Mouse (Mus musculus) liver, embryonic 13.5 days (tissue): ENCODE data around the gene Alyref. TPM values are rescaled to one million over a fixed set of nuclear protein-coding genes. Genes with fewer than 3 reads are reported as not detected.
A peak's percentile ranks its signal among the peaks of the same experiment; 100 is the strongest.

Experiments
- ATAC-seq: fragments of 200-750 bp; cut with Nextera tagmentation; 2 replicates; pipeline ENCODE4 v1.8.0; 2017; ENCODE audit warnings: low read depth, mild to moderate bottlenecking, moderate number of reproducible peaks, moderate library complexity
- DNase-seq: peaks from one replicate; pipeline ENCODE4 v3.0.0; 2022
- H3K27ac ChIP-seq: fragments of 300-500 bp; sonication (generic); 2 replicates; pipeline ENCODE4 v1.5.1; 2015; ENCODE audit warnings: moderate library complexity, mild to moderate bottlenecking, inconsistent platforms
- H3K27me3 ChIP-seq: fragments of 300-500 bp; sonication (generic); 2 replicates; pipeline ENCODE4 v1.6.1; 2015; ENCODE audit warnings: mild to moderate bottlenecking, inconsistent platforms
- H3K36me3 ChIP-seq: fragments of 300-500 bp; sonication (generic); 2 replicates; pipeline ENCODE4 v1.6.1; 2015; ENCODE audit warnings: mild to moderate bottlenecking, inconsistent platforms
- H3K4me1 ChIP-seq: fragments of 300-500 bp; sonication (generic); replicated peaks from 2 replicates; pipeline ENCODE4 v1.6.1; 2015; ENCODE audit warnings: inconsistent platforms
- H3K4me2 ChIP-seq: fragments of 300-500 bp; sonication (generic); 2 replicates; pipeline ENCODE4 v1.6.1; 2015; ENCODE audit warnings: inconsistent platforms, mild to moderate bottlenecking, moderate library complexity
- H3K4me3 ChIP-seq: fragments of 300-500 bp; sonication (generic); replicated peaks from 2 replicates; pipeline ENCODE4 v1.5.1; 2015; ENCODE audit warnings: mild to moderate bottlenecking, inconsistent platforms
- H3K9ac ChIP-seq: fragments of 300-500 bp; sonication (generic); 2 replicates; pipeline ENCODE4 v1.6.1; 2015; ENCODE audit warnings: mild to moderate bottlenecking, inconsistent platforms
- H3K9me3 ChIP-seq: fragments of 300-500 bp; sonication (generic); replicated peaks from 2 replicates; pipeline ENCODE4 v1.6.1; 2016; ENCODE audit warnings: inconsistent platforms
- WGBS: fragments of 180-500 bp; shearing (Covaris S2); methylation state at CpG from one replicate; pipeline ENCODE4 v1.1.7; 2015; ENCODE audit not compliant: insufficient replicate concordance; 5-methylcytosine and 5-hydroxymethylcytosine counted together
- polyA plus RNA-seq: library from polyadenylated mRNA; unstranded; fragments of >200 nt; fragmentation: Nextera tagmentation; extraction: Ambion mirVana; gene quantifications from 2 replicates; pipeline ENCODE4 v1.2.1, GENCODE M21; 2015

The Alyref gene
- polyA plus RNA-seq, 1 experiment from 2014 or later, result 379 TPM

DNA sequence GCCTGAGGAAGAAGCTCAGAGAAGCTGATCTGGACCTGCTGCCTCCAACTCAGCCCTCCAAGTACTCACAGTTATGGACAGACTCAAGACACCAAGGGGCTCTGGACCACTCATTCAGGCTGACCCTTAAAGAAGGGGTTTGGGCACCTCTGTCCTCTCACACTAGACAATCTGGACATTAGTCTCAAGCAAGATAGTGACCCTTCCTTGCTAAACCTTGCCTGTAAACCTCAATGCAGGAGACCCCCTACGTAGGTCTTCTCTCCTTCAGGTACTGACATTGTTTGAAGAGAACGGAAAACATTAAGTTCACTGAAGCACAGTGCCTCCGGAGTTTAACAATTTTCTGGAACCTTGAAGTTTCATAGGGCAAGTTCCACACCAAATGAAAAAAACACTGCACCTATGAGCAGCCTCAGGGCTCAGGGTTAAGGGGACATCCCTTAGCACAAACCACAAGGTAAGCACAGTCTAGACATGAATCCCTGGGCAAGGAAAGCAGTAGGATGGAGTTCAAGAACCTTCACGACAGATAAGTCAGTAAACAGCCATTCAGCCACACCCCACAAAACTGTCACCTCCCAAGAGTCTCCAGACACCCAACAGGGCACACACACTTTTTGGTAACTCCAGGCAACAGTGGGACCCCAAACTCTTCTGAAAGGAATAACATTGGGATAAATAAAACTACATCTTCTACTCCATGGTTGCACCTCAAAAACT, 33.7 kb upstream of the Alyref start:
- H3K27ac ChIP-seq, result peak overlapping the region; percentile 100
- no peaks in the 10 kb centered on the region for H3K27me3 ChIP-seq
- WGBS, result 36% methylated on average over 4 of the region's 4 CpGs
- H3K9me3 ChIP-seq, result no peaks in the 10 kb centered on the region
- peak; percentile 36 for ATAC-seq
- peak overlapping the region; percentile 91 for H3K4me3 ChIP-seq
- peak overlapping the region; percentile 99 for H3K9ac ChIP-seq
- H3K4me1 ChIP-seq, result peaks cover 75% of the 10 kb centered on the region
- peak; percentile 53 for DNase-seq
- peaks cover 25% of the 10 kb centered on the region for H3K36me3 ChIP-seq
- peak overlapping the region; percentile 85 for H3K4me2 ChIP-seq

DNA sequence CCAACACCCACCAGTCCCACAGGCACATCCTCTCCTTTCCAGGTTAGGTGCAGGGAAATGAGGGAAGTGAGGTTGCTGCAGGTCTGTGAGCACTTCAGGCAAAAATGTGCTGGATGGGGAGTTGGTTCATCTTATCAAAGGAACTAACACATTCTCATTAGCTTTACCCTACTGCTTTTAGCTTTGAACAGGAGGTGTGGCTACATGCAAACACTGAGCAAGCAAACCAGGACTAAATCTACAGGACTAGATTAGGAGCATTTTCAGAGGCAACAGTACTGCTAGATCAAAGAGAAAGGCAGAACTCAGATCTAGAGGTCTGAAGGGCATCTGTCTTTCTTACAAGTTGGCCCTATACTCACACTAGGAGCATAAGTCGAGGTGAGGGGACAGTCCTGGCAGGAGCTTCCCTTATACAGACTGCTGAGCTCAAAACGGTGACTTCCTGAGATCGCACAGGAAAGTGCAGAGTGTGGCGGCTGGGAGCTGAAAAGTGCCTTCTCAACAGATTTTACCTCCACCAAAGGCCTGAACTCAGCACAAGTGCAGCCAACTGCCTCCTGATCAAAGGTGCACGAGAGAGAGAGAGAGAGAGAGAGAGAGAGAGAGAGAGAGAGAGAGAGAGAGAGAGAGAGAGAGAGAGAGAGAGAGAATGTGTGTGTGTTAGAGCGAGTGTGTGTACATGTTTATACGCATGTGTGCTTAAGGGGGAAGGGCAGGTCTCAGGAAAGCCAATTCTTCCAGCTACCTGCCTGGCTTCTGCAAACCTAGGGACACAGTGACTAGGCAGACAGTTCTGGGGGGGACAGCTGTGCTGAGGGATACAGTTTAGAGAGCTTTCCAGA, 32.9 kb upstream of the Alyref start:
- DNase-seq, result no peak
- 11% methylated on average over 7 of the region's 7 CpGs for WGBS
- Histone ChIP-seq H3K9ac (peak overlapping the region; percentile 99), H3K4me3 (peak overlapping the region; percentile 91), H3K4me1 (peaks cover 81% of the 10 kb centered on the region), H3K27ac (peak overlapping the region; percentile 100), H3K27me3 (no peaks in the 10 kb centered on the region), H3K36me3 (peaks cover 33% of the 10 kb centered on the region), H3K9me3 (no peaks in the 10 kb centered on the region), H3K4me2 (peak overlapping the region; percentile 85)
- no peak for ATAC-seq

DNA sequence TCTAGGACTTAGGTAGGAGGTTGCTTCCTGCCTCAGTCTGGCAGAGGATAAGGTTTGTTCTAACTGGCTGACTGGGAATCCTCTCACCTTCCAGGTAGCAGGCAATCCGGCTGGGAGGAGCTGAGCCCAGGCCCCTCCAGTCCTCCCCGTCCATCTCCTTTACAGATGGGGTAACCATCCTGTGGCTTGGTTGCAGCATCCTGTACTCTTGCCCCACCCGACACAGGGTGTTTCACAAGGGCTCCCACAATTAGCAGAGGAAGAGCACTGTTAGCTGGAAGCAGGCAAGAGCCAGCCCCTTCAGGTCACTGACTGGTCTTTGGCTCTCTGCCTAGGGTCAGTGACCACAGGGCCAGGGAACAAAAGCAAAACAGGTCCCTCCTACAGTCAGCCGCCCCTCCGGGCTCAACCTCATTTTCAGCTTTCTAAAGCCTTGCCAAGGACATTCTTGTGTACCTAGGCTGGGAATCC, 32.3 kb upstream of the Alyref start:
- Histone ChIP-seq H3K4me3 (peak overlapping the region; percentile 91), H3K4me1 (peaks cover 85% of the 10 kb centered on the region), H3K9me3 (no peaks in the 10 kb centered on the region), H3K27ac (peak overlapping the region; percentile 100), H3K36me3 (peaks cover 34% of the 10 kb centered on the region), H3K27me3 (no peaks in the 10 kb centered on the region), H3K4me2 (peak overlapping the region; percentile 85), H3K9ac (peak overlapping the region; percentile 99)
- peak; percentile 34 for ATAC-seq
- WGBS, result 20% methylated on average over 5 of the region's 5 CpGs
- DNase-seq, result peak; percentile 49

DNA sequence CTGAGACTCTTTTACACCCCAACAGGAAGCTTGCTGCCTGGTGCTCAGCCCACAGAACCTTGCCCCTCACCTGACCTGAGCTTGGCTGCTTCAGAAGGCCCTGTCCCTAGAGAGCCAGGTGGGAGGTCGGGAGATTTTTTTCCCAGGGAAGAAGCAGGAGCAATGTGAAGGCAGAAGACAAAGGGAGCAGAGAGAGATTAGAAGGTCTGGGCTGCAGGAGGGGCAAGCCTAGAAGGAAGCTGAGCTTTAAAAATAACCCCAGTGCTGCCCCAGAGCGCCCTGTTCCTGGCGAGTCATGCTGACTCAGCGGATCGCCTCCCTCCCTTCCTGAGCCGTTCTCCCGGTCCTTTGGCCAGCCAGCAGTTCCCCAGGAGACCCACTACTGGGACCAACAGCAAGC, 31.7 kb upstream of the Alyref start:
- H3K4me2 ChIP-seq, result peak overlapping the region; percentile 85
- H3K27me3 ChIP-seq, result no peaks in the 10 kb centered on the region
- peaks cover 86% of the 10 kb centered on the region for H3K4me1 ChIP-seq
- 4% methylated on average over 7 of the region's 7 CpGs for WGBS
- peak overlapping the region; percentile 100 for H3K27ac ChIP-seq
- H3K9ac ChIP-seq, result peak overlapping the region; percentile 99
- peak; percentile 61 for ATAC-seq
- no peaks in the 10 kb centered on the region for H3K9me3 ChIP-seq
- peaks cover 34% of the 10 kb centered on the region for H3K36me3 ChIP-seq
- H3K4me3 ChIP-seq, result peak overlapping the region; percentile 91
- DNase-seq, result peak; percentile 82

DNA sequence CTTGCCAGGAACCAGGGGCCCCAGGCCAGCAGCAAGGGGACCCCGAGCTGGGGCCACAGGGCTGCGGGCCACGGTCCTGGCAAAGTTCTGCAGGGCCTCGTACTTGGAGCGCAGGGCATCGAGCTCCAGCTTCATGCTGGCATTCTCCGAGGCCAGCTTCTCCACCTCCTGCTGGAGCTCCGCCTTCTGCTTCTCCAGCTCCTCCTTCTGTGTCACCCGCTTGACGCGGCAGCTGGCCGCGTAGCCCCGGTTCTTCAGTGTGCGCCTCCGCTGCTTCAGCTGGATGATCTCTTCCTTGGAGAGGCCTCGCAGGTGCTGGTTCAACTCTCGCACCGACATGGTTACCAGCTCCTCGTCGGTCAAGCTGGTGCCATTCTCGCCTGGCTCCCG, 31.2 kb upstream of the Alyref start:
- no peaks in the 10 kb centered on the region for H3K27me3 ChIP-seq
- H3K9me3 ChIP-seq, result no peaks in the 10 kb centered on the region
- H3K27ac ChIP-seq, result peak overlapping the region; percentile 100
- WGBS, result 40% methylated on average over 23 of the region's 23 CpGs
- peaks cover 34% of the 10 kb centered on the region for H3K36me3 ChIP-seq
- H3K4me2 ChIP-seq, result peak overlapping the region; percentile 85
- H3K9ac ChIP-seq, result peak overlapping the region; percentile 99
- DNase-seq (peak; percentile 70), ATAC-seq (0 out of 2 replicates have a peak, but pooled peaks have one; percentile 8)
- H3K4me1 ChIP-seq, result peaks cover 80% of the 10 kb centered on the region
- H3K4me3 ChIP-seq, result peak overlapping the region; percentile 91

DNA sequence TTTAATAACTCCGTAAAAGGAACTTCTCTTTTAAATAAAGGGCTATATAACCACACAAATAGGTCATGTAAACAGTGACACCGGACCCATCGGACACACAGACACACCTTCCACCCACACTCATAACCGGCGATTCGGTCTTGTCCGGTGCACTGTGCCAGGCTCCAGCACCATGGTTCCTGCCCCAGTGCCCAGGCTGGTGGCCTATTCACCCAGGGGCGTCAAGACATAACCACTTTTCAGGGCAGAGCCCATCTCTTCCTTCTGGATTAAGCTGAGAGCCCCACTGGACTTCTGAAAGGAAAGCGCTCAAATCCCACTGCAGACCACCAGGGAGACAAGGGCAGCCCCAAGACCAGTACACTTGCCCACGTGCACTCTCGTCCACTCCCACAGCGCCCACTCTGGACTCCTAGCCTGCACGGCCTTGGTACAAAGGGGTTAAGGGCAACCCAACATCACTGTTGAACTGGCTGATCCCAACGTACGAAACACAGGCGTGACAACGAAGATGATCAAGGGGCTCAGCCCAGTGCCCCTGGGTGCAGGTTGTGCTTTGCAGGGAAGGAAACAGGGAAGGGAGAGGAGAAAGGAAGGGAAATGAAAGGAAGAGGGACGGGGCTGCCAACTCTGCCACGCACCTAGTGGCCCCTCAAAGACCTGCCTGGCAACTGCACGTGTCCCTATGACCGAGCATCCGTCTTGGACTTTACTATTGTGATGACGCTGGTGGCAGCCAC, 30.6 kb upstream of the Alyref start:
- H3K27me3 ChIP-seq, result no peaks in the 10 kb centered on the region
- H3K4me3 ChIP-seq, result peak overlapping the region; percentile 91
- H3K4me2 ChIP-seq, result peak overlapping the region; percentile 85
- ATAC-seq (no peak), DNase-seq (no peak)
- 82% methylated on average over 23 of the region's 23 CpGs for WGBS
- peak overlapping the region; percentile 100 for H3K27ac ChIP-seq
- H3K9me3 ChIP-seq, result no peaks in the 10 kb centered on the region
- H3K9ac ChIP-seq, result peak overlapping the region; percentile 99
- peaks cover 35% of the 10 kb centered on the region for H3K36me3 ChIP-seq
- peaks cover 80% of the 10 kb centered on the region for H3K4me1 ChIP-seq

DNA sequence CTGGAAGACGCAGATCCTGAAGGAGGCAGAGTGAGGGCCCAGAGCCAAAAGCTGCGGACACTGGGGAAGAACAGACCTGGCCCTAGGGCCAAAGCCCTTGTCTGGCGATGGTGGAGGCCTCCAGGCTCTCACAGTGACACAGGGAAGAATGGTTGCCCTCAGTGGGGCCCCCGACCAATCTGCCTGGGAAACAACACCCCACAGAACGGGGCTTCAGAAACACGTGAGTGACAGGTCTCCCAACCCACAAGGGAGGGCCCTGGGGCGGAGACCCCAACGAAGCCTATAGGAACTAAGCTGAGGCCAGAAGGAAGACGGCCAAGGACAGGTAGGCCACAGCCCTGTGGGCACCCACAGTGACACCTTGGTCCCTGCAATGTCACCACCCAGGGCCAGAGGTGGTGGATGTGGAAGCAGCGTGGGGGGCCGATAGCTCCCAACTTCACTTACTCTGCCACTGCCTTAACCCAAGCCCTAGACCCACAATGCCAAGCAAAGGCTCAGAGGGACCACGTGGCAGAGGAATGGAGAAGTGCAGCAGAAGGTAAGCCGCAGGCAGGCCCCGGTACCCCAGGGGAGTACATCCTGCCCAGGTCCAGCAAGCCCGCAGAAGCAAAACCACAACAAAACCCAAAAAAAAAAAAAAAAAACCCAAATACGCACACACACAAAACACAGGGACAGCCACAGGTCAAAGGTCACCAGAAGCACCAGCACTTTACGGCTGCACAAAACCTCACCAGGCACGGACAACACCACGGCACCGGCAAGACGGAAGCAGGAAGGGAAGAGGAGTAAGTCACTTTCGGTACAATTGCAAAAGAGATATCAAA, 29.5 kb upstream of the Alyref start:
- ATAC-seq (no peak), DNase-seq (no peak)
- no peaks in the 10 kb centered on the region for H3K9me3 ChIP-seq
- peak overlapping the region; percentile 97 for H3K27ac ChIP-seq
- H3K4me3 ChIP-seq, result peak overlapping the region; percentile 29
- peaks cover 46% of the 10 kb centered on the region for H3K36me3 ChIP-seq
- H3K4me1 ChIP-seq, result peaks cover 89% of the 10 kb centered on the region
- H3K9ac ChIP-seq, result peak overlapping the region; percentile 56
- H3K4me2 ChIP-seq, result peak overlapping the region; percentile 50
- 37% methylated on average over 22 of the region's 22 CpGs for WGBS
- H3K27me3 ChIP-seq, result no peaks in the 10 kb centered on the region

DNA sequence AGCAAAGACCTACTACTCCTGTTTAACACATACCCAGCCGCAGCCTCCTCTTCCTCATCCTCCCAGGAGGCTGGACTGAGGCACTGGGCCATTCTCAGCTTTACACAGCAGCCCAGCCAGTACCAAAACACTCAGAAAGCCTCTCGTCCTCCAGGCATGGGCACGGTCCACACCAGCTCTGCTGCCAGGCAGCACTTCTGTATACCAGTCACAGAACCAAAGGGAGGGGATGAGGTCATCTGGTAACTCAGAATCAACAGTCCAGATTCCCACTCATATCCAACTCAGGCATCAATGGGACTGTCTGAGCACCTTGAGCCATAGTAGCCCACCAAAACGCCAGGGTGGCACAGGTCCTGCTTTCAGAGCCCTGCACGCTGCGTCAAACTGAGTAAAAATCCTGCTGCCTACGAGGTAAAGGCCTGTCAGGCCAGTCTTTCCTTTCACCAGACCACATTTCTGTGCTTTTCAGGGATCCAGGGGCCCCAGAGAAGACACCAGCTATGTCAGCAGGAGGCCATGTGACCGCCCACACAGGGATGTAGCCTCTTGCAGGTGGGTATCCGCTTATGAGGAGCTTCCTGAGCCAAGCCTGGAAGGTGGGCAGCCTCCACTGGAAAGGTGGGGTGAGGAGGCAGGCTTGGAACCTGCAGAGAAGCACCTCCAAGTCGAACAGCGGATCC, 28.8 kb upstream of the Alyref start:
- ATAC-seq, result no peak
- H3K4me2 ChIP-seq, result peak overlapping the region; percentile 50
- WGBS, result 84% methylated on average over 11 of the region's 11 CpGs
- H3K9me3 ChIP-seq, result no peaks in the 10 kb centered on the region
- peaks cover 53% of the 10 kb centered on the region for H3K36me3 ChIP-seq
- H3K27me3 ChIP-seq, result no peaks in the 10 kb centered on the region
- peak overlapping the region; percentile 97 for H3K27ac ChIP-seq
- no peak for DNase-seq
- H3K9ac ChIP-seq, result peak overlapping the region; percentile 56
- peaks cover 88% of the 10 kb centered on the region for H3K4me1 ChIP-seq
- H3K4me3 ChIP-seq, result no peak overlapping the region; the same call in 1 of the 2 replicates

DNA sequence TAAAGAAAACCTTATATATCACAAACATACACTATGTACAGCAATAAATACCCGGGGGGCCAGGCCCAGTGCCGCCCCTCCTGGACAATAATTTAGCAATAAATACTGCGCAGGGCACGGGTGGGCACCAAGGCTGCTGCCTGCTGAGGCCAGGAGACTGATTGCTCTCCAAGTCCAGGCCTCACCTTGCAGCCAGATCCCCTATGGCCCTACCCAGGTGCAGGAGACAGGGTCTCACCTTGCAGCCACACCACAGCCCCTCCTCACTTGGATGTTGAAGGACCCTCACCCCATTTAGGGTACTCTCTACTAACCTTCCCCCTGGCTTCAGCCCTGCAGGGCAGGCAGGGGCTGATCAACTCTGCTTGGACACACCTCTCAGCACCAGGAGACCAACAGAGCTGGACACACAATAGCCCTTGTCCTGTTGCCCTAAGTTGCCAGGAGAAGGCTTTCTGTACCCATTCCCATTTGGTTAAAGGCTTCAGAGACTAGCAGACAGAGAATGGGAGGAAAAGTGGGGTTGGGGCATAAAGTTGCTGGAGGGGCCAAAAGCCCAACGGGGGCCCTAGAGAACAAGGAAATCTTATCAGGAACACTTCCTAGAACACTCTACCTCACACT, 27.1 kb upstream of the Alyref start, which contains the start of gene Sirt7:
TSS of gene Sirt7 (minus strand) at position 89 of the 624 bp plus-strand sequence.
- peaks cover 70% of the 10 kb centered on the region for H3K36me3 ChIP-seq
- peak within 1 kb of the TSS; percentile 97 for H3K27ac ChIP-seq
- peak within 1 kb of the TSS; percentile 94 for H3K4me2 ChIP-seq
- 8% methylated on average over 5 of the region's 5 CpGs for WGBS
- H3K4me3 ChIP-seq, result peak within 1 kb of the TSS; percentile 100
- ATAC-seq (no peak), DNase-seq (no peak)
- peak within 1 kb of the TSS; percentile 99 for H3K9ac ChIP-seq
- H3K27me3 ChIP-seq, result no peaks in the 10 kb centered on the region
- peaks cover 71% of the 10 kb centered on the region for H3K4me1 ChIP-seq
- H3K9me3 ChIP-seq, result no peaks in the 10 kb centered on the region
